Mouse (Mus musculus): Measurements from ENCODE around the gene Il11ra1.

DNA sequence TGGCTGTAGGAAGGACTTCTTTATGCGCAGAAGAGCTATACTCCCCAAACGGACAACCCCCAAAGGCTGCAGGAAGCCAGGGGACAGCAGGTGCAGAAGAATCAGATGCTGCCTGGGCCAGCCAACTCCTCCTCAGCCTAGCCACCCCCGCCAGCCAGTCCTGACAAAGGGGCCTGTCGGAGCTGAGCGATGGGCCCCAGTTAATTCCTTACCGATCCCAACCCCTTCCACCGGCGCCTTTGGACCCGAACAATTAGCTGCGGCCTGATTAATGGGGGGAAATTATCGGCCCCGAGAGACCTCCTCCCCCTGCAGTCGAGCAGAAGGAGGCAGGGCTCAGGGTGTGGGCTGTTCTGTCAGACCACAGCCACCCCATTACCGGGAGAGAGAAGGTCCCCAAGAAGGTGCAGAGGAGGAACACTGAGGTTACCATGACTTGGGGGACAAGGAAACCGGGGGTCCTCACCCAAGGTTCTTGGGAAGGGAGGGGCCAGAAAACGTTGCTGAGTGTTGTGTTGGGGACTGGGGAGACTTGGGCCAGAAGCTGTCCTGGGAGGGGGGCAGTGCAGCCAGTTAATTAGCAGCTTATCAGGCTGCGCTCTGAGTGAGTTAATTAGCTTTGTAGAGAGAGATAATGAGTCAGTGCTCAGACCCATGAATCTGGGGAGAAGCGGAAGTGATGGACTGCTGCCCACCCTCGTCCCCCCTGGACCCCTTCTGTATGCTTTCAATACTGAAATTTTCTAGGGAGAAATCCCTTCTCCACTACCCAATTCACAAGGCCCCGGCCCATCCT is 27.2 kb downstream of the Il11ra1 start:
- TF ChIP-seq CTCF (IDR thresholded peaks at IDR 0.05; ENCODE audit: control insufficient read depth, insufficient read depth, insufficient read length) (no peak), USF1 (IDR thresholded peaks at IDR 0.05; ENCODE audit: low read depth) (no peak), MAX (IDR thresholded peaks at IDR 0.05) (no peak), MYOG (IDR thresholded peaks at IDR 0.05; ENCODE audit: control insufficient read depth, extremely low read depth, insufficient read length) (no peak), CEBPB (IDR thresholded peaks at IDR 0.05; ENCODE audit: low read depth) (no peak)

Data from C2C12 (cell line).